15 mouse cellular contexts compared by ENCODE assay signal in the genomic region with DNA sequence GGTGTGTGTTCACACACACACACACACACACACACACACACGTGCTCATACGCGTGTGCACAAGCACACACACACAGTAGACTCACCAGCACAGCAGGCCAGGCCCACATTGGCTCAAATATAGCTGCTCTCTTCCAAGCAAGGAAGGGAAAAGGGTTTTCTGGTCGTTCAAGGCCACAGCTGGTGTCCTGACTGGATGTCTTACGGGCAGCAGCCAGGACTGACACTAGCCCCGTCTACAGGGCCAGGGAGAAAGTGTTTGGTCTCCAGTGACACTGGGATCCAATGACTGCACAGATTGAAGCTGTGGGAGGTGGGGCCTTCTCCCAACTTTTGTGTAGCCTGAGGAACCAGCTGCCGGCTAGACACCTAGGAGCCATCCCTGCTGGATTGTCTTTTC. TPM values are rescaled to one million over a fixed set of nuclear protein-coding genes. Genes with fewer than 3 reads are reported as not detected.
A peak's percentile ranks its signal among the peaks of the same experiment; 100 is the strongest.
DNase-seq lines count a peak whose midpoint lies in the region; ATAC-seq and TF ChIP-seq lines count a peak whose summit lies in the region.
"Had no signal": no experiment of that assay in that cellular context is flagged by ENCODE, and none has a peak within 500 bp of the region (broad histone marks: within the 10 kb centered on the region; RNA-seq: fewer than 3 reads in every experiment).

No protein-coding gene starts in this region.

- no peak overlapping the region for H3K27ac ChIP-seq in kidney, postnatal 0 days
- no peak overlapping the region for H3K27ac ChIP-seq in kidney, embryonic 16.5 days (ENCODE audit: low read length)
- peak overlapping the region; percentile 36; the same call in 1 of the 2 replicates for H3K27ac ChIP-seq in heart, embryonic 10.5 days
- H3K27ac ChIP-seq: embryonic facial prominence, embryonic 13.5 days; midbrain, embryonic 13.5 days had no signal

- H3K4me2 ChIP-seq in kidney, postnatal 0 days (ENCODE audit: low read length) = no peak overlapping the region
- no peak overlapping the region for H3K4me2 ChIP-seq in kidney, embryonic 16.5 days (replicated peaks; ENCODE audit: low read depth, low read length)
- H3K4me2 ChIP-seq: embryonic facial prominence, embryonic 13.5 days; midbrain, embryonic 13.5 days had no signal

- H3K9ac ChIP-seq in kidney, postnatal 0 days (ENCODE audit: low read depth, low read length) = no peak overlapping the region
- no peak overlapping the region for H3K9ac ChIP-seq in kidney, embryonic 16.5 days (replicated peaks; ENCODE audit: low read length)
- H3K9ac ChIP-seq: embryonic facial prominence, embryonic 13.5 days; forebrain, postnatal 0 days; midbrain, embryonic 13.5 days had no signal

- H3K4me1 ChIP-seq in kidney, postnatal 0 days (replicated peaks; ENCODE audit: insufficient read depth, low read length) = no peaks in the 10 kb centered on the region; the same call in 1 of the 2 replicates
- no peaks in the 10 kb centered on the region for H3K4me1 ChIP-seq in kidney, embryonic 16.5 days (ENCODE audit: insufficient read depth, low read length)
- H3K4me1 ChIP-seq in heart, embryonic 10.5 days = peaks cover 42% of the 10 kb centered on the region

- no peak overlapping the region for H3K4me3 ChIP-seq in kidney, postnatal 0 days (replicated peaks; ENCODE audit: low read depth, low read length)
- H3K4me3 ChIP-seq in kidney, embryonic 16.5 days (ENCODE audit: low read length) = no peak overlapping the region
- no peak overlapping the region for H3K4me3 ChIP-seq in heart, embryonic 10.5 days
- H3K4me3 ChIP-seq: embryonic facial prominence, embryonic 13.5 days; midbrain, embryonic 13.5 days had no signal

- no peaks in the 10 kb centered on the region for H3K36me3 ChIP-seq in kidney, postnatal 0 days (ENCODE audit: insufficient read depth, low read length)
- no peaks in the 10 kb centered on the region for H3K36me3 ChIP-seq in kidney, embryonic 16.5 days (ENCODE audit: insufficient read depth, low read length)
- no peaks in the 10 kb centered on the region for H3K36me3 ChIP-seq in heart, embryonic 10.5 days
- H3K36me3 ChIP-seq: embryonic facial prominence, embryonic 13.5 days; midbrain, embryonic 13.5 days had no signal

- peak; percentile 40 for DNase-seq in adrenal gland, adult 2 months
- no peak for DNase-seq in adrenal gland, adult 18-20 months (ENCODE audit: low spot score in 2 of 2)
- DNase-seq in kidney, postnatal 0 days (ENCODE audit: low spot score) = peak; percentile 57
- peak; percentile 38 for DNase-seq in adipocyte (ENCODE audit: low spot score)
- no peak for DNase-seq in heart, embryonic 10.5 days (ENCODE audit: low spot score)
- no peak for DNase-seq in spleen, postnatal 14 days (ENCODE audit: low spot score in 2 of 2)
- DNase-seq: forebrain, postnatal 0 days; kidney, postnatal 25 days; layer of hippocampus, postnatal 36 days; retina, postnatal 1 day had no signal

- no peak; the same call in 1 of the 2 replicates for TF ChIP-seq CTCF in kidney, postnatal 0 days (IDR thresholded peaks at IDR 0.05; ENCODE audit: low read depth)

- H3K27me3 ChIP-seq in kidney, postnatal 0 days (ENCODE audit: insufficient read depth, low read length) = no peaks in the 10 kb centered on the region
- no peaks in the 10 kb centered on the region for H3K27me3 ChIP-seq in kidney, embryonic 16.5 days (ENCODE audit: insufficient read depth, low read length)
- H3K27me3 ChIP-seq in heart, embryonic 10.5 days (ENCODE audit: insufficient read depth, poor library complexity, severe bottlenecking) = no peaks in the 10 kb centered on the region
- H3K27me3 ChIP-seq: embryonic facial prominence, embryonic 13.5 days; midbrain, embryonic 13.5 days had no signal

- H3K9me3 ChIP-seq in kidney, postnatal 0 days (replicated peaks; ENCODE audit: low read length) = no peaks in the 10 kb centered on the region
- H3K9me3 ChIP-seq in kidney, embryonic 16.5 days (ENCODE audit: low read length) = no peaks in the 10 kb centered on the region
- no peaks in the 10 kb centered on the region for H3K9me3 ChIP-seq in heart, embryonic 10.5 days
- H3K9me3 ChIP-seq: embryonic facial prominence, embryonic 13.5 days; midbrain, embryonic 13.5 days had no signal

- 57% methylated on average over 7 of the region's 7 CpGs for WGBS in kidney, postnatal 0 days
- WGBS in kidney, embryonic 16.5 days = 54% methylated on average over 7 of the region's 7 CpGs
- WGBS in heart, embryonic 10.5 days = 65% methylated on average over 7 of the region's 7 CpGs

- no peak for ATAC-seq in kidney, postnatal 0 days (replicated peaks; ENCODE audit: low FRiP score, low read depth)
- ATAC-seq in kidney, embryonic 16.5 days (ENCODE audit: low FRiP score, low TSS enrichment) = no peak
- ATAC-seq in erythroid progenitor cell, adult 5-6 weeks (replicated peaks; ENCODE audit: low FRiP score, poor library complexity, severe bottlenecking) = no peak
- ATAC-seq: forebrain, postnatal 0 days; hindbrain, embryonic 16.5 days; midbrain, embryonic 13.5 days had no signal

RNA-seq across cellular contexts. Expression of a gene that starts 52.7 kb away (rescaled TPM):
- 10 to 100 TPM; 13.3 to 28.2 TPM for total RNA-seq in adrenal gland, adult 2 months (2021)
- polyA plus RNA-seq in adrenal gland, adult 2 months (2012; rRNA removed) = 17.0 and 17.4 TPM in 2 replicates
- 10 to 100 TPM; 14.9 to 20.8 TPM for total RNA-seq in adrenal gland, adult 18-20 months (2021)
- polyA plus RNA-seq in kidney, postnatal 0 days (2015; fragmentation: Nextera tagmentation; extraction: Ambion mirVana) = 3.2 and 3.4 TPM in 2 replicates
- polyA plus RNA-seq in kidney, embryonic 16.5 days (2015; fragmentation: Nextera tagmentation; extraction: Ambion mirVana) = 3.5 and 3.7 TPM in 2 replicates
- polyA plus RNA-seq in heart, embryonic 10.5 days (2016; fragmentation: Nextera tagmentation; extraction: Ambion mirVana) = 8.3 and 8.6 TPM in 2 replicates
- 2.9 TPM in 2 replicates for total RNA-seq in erythroid progenitor cell, adult 5-6 weeks (2015; ENCODE audit: low replicate concordance)
- 1.0 and 1.8 TPM in 2 replicates for total RNA-seq in erythroid progenitor cell, adult 5-6 weeks (2017; ENCODE audit: low replicate concordance)

Comparison
In these comparisons a context has a peak if more than half of its experiments do, and no peak if none do; other contexts are left out.
1. DNase-seq: peak in adrenal gland, adult 2 months (single experiment), kidney, postnatal 0 days (single experiment) and adipocyte (single experiment); none in adrenal gland, adult 18-20 months (0 of 2), heart, embryonic 10.5 days (single experiment) and spleen, postnatal 14 days (0 of 2).